Mouse (Mus musculus) heart, embryonic 10.5 days (tissue): Measurements from ENCODE around the gene Atp5d. TPM values are rescaled to one million over a fixed set of nuclear protein-coding genes. Genes with fewer than 3 reads are reported as not detected.

Experiments
- DNase-seq: peaks from one replicate; pipeline ENCODE4 v3.0.0-alpha.2; 2017; ENCODE audit warnings: low spot score
- H3K27ac ChIP-seq: fragments of 300-500 bp; sonication (generic); 2 replicates; pipeline ENCODE4 v1.5.1; 2016; ENCODE audit warnings: mild to moderate bottlenecking
- H3K27me3 ChIP-seq: fragments of 300-500 bp; sonication (generic); 2 replicates; pipeline ENCODE4 v1.6.1; 2016; ENCODE audit warnings: mild to moderate bottlenecking; ENCODE audit not compliant: poor library complexity, insufficient read depth, severe bottlenecking
- H3K36me3 ChIP-seq: fragments of 300-500 bp; sonication (generic); 2 replicates; pipeline ENCODE4 v1.6.1; 2016; ENCODE audit warnings: mild to moderate bottlenecking, moderate library complexity
- H3K4me1 ChIP-seq: fragments of 300-500 bp; sonication (generic); 2 replicates; pipeline ENCODE4 v1.6.1; 2016; ENCODE audit warnings: mild to moderate bottlenecking
- H3K4me3 ChIP-seq: fragments of 300-500 bp; sonication (generic); 2 replicates; pipeline ENCODE4 v1.5.1; 2016; ENCODE audit warnings: mild to moderate bottlenecking, moderate library complexity
- H3K9me3 ChIP-seq: fragments of 300-500 bp; sonication (generic); 2 replicates; pipeline ENCODE4 v1.6.1; 2016; ENCODE audit warnings: mild to moderate bottlenecking, moderate library complexity
- WGBS: fragments of 180-500 bp; shearing (Covaris S2); methylation state at CpG from one replicate; pipeline ENCODE4 v1.1.7; 2016; 5-methylcytosine and 5-hydroxymethylcytosine counted together
- polyA plus RNA-seq: library from polyadenylated mRNA; unstranded; fragments of >200 nt; fragmentation: Nextera tagmentation; extraction: Ambion mirVana; gene quantifications from 2 replicates; pipeline ENCODE4 v1.2.1, GENCODE M21; 2016

The Atp5d gene
- polyA plus RNA-seq, 1 experiment from 2014 or later, result 689 TPM

GRCm38 (mm10) chr10:80153713-80154112 lies 15.3 kb downstream of the Atp5d start:
- Histone ChIP-seq H3K4me1 (peaks cover 77% of the 10 kb centered on the region), H3K27me3 (no peaks in the 10 kb centered on the region), H3K4me3 (peak overlapping the region; percentile 98), H3K9me3 (no peaks in the 10 kb centered on the region), H3K27ac (peak overlapping the region; percentile 99), H3K36me3 (peaks cover 82% of the 10 kb centered on the region)
- DNase-seq, result no peak
- WGBS, result 87% methylated on average over 19 of the region's 19 CpGs

GRCm38 (mm10) chr10:80154384-80154783 lies 16.0 kb downstream of the Atp5d start:
- Histone ChIP-seq H3K4me1 (peaks cover 83% of the 10 kb centered on the region), H3K9me3 (no peaks in the 10 kb centered on the region), H3K27me3 (no peaks in the 10 kb centered on the region), H3K4me3 (no peak overlapping the region), H3K27ac (no peak overlapping the region), H3K36me3 (peaks cover 82% of the 10 kb centered on the region)
- 92% methylated on average over 7 of the region's 7 CpGs for WGBS
- DNase-seq, result no peak

DNA sequence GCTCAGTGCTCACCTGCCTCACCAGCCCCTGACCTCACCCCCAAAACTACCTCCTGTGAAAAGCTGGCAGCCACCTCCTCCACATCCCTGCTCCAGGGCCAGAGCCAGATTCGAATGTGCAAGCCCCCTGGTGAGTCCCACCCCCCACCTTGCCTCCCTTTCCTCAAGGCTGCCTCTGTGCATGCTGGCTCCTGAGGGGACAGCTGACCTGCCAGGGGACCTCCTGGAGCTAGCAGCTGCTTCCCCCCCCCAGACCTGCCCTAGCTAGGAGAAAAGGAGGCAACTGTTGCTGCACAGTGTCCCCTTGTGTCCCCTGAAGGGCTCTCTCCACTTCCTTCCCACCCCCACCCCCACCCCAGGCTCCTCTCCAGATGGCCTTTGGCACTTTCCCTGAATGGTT lies 16.8 kb downstream of the Atp5d start:
- H3K9me3 ChIP-seq, result no peaks in the 10 kb centered on the region
- peaks cover 92% of the 10 kb centered on the region for H3K4me1 ChIP-seq
- no peaks in the 10 kb centered on the region for H3K27me3 ChIP-seq
- H3K36me3 ChIP-seq, result peaks cover 74% of the 10 kb centered on the region
- 60% methylated on average over 1 of the region's 1 CpGs for WGBS
- H3K4me3 ChIP-seq, result 0 out of 2 replicates have a peak overlapping the region, but pooled peaks have one; percentile 16
- peak overlapping the region; percentile 36; the same call in 1 of the 2 replicates for H3K27ac ChIP-seq
- no peak for DNase-seq

- WGBS, result 86% methylated on average over 29 of the region's 29 CpGs
- H3K4me1 ChIP-seq, result peaks cover 97% of the 10 kb centered on the region
- H3K9me3 ChIP-seq, result no peaks in the 10 kb centered on the region
- H3K27ac ChIP-seq, result peak overlapping the region; percentile 97; the same call in 1 of the 2 replicates
- no peak for DNase-seq
- no peaks in the 10 kb centered on the region for H3K27me3 ChIP-seq
- peaks cover 65% of the 10 kb centered on the region for H3K36me3 ChIP-seq
- H3K4me3 ChIP-seq, result no peak overlapping the region
Measured at GRCm38 (mm10) chr10:80156002-80156751, 17.7 kb downstream of the Atp5d start.

- H3K27ac ChIP-seq, result peak overlapping the region; percentile 97; the same call in 1 of the 2 replicates
Measured at GRCm38 (mm10) chr10:80156752-80157053, 18.3 kb downstream of the Atp5d start.

GRCm38 (mm10) chr10:80157141-80157929 lies 18.9 kb downstream of the Atp5d start:
- no peaks in the 10 kb centered on the region for H3K9me3 ChIP-seq
- H3K36me3 ChIP-seq, result peaks cover 54% of the 10 kb centered on the region
- H3K27ac ChIP-seq, result peak overlapping the region; percentile 97
- peaks cover 99% of the 10 kb centered on the region for H3K4me1 ChIP-seq
- 65% methylated on average over 15 of the region's 15 CpGs for WGBS
- no peak overlapping the region for H3K4me3 ChIP-seq
- no peak for DNase-seq
- H3K27me3 ChIP-seq, result no peaks in the 10 kb centered on the region

More at GRCm38 (mm10) chr10:80156752-80157053, 18.3 kb downstream of the Atp5d start:
- peaks cover 99% of the 10 kb centered on the region for H3K4me1 ChIP-seq
- H3K27me3 ChIP-seq, result no peaks in the 10 kb centered on the region
- peaks cover 60% of the 10 kb centered on the region for H3K36me3 ChIP-seq
- H3K4me3 ChIP-seq, result no peak overlapping the region
- no peak for DNase-seq
- no peaks in the 10 kb centered on the region for H3K9me3 ChIP-seq
- WGBS, result 57% methylated on average over 7 of the region's 7 CpGs

GRCm38 (mm10) chr10:80158307-80158986 lies 20.0 kb downstream of the Atp5d start:
- WGBS, result 13% methylated on average over 18 of the region's 18 CpGs
- peaks cover 43% of the 10 kb centered on the region for H3K36me3 ChIP-seq
- H3K4me3 ChIP-seq, result peak overlapping the region; percentile 66

GRCm38 (mm10) chr10:80159021-80159560 lies 20.7 kb downstream of the Atp5d start:
- H3K27me3 ChIP-seq, result no peaks in the 10 kb centered on the region
- H3K36me3 ChIP-seq, result peaks cover 36% of the 10 kb centered on the region
- peaks cover 97% of the 10 kb centered on the region for H3K4me1 ChIP-seq
- no peak for DNase-seq
- H3K4me3 ChIP-seq, result peak overlapping the region; percentile 66
- H3K9me3 ChIP-seq, result no peaks in the 10 kb centered on the region
- WGBS, result 10% methylated on average over 12 of the region's 12 CpGs
- peak overlapping the region; percentile 97 for H3K27ac ChIP-seq

More at GRCm38 (mm10) chr10:80158307-80158986, 20.0 kb downstream of the Atp5d start:
- peak overlapping the region; percentile 97 for H3K27ac ChIP-seq
- H3K27me3 ChIP-seq, result no peaks in the 10 kb centered on the region
- H3K4me1 ChIP-seq, result peaks cover 98% of the 10 kb centered on the region
- DNase-seq, result no peak
- no peaks in the 10 kb centered on the region for H3K9me3 ChIP-seq

DNA sequence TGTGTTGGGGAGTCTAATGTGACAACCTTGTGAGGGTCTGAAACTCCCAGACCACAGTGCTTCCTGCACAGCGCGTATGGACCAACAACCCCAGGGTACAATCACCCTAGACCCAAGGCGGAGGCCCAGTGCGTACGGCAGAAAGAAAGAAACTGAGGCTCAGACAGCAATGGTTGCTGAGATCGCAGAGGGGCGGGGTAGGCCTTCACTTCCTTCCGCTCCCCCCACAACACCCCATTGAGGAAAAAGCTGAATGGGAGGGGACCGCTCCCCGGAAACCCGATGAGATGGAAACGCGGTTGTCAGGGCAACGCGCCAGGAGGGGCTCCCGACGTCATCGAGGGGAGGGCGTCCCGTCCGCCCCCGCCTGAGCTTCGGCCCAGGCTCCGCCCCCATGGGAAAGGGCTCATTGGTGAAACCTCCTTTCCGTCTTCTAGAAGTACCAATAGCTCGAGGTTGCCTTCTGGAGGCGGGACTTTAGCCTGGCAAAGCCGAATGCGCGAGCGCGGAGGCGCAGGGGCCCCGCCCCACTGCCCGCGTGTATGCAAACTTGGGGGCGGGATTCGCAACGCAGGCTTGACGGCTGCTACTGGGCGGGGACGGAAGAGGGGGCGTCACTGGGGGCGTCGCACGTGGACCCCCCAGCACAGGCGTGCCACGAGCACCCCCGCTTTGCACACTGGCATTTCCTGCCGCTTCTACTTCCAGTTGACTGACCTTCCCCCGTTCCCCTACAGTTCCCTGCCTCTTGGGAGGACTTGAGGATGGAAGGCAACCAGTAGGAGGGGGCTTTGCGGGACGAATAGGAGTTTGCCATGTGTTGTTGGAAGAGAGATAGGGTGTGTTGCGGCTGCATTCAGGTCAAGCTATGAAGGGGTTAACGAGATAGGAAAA lies 21.4 kb downstream of the Atp5d start:
- peaks cover 97% of the 10 kb centered on the region for H3K4me1 ChIP-seq
- DNase-seq, result peak; percentile 99
- peaks cover 29% of the 10 kb centered on the region for H3K36me3 ChIP-seq
- peak overlapping the region; percentile 66 for H3K4me3 ChIP-seq
- no peaks in the 10 kb centered on the region for H3K27me3 ChIP-seq
- H3K27ac ChIP-seq, result peak overlapping the region; percentile 97
- no peaks in the 10 kb centered on the region for H3K9me3 ChIP-seq
- under 1% methylated on average over 55 of the region's 55 CpGs for WGBS

DNA sequence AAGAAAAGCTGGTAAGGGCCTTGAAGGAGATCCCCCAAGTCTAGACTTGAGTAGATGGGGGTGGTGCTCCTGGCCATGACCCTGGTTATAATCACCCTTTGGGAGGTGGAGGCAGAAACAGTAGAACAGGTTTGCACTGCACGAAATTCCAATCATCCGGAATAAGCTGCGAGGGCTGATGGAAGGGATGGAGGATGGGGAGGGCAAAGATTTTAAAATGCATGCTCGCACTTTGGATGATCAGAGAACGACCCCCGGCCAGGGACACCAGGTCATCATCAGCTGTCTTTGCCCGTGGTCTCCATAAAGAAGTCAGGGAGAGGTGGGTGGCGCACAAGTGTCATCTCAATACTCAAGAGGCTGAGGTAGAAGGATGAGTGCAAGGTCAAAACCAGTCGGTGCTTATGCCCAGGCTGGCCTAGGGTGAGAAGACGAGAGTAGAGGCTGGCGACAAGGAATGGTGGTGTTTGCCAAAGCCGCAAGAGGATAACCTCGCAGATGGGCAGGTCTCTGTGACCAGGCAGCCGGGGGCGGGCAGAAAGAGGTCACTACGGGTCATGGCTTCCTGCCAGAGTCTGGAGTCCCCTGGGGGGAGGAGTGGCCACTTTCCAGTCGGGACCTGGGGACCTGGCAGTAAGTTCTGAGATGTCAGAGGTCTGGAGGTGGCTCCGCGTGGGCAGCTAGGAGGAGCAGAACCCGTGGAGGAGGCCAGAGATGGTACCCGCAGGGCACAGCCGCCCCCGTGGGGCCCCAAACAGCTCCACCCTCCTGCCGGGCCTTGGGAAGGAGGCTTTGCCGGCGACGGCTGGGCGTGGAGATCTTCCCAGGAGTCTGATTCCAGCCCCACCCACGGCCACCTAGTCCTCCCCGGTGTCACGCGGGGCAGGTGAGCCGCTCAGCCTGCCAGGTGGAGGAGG lies 22.3 kb downstream of the Atp5d start:
- Histone ChIP-seq H3K9me3 (no peaks in the 10 kb centered on the region), H3K36me3 (peaks cover 20% of the 10 kb centered on the region), H3K27me3 (no peaks in the 10 kb centered on the region), H3K4me3 (peak overlapping the region; percentile 66), H3K4me1 (peaks cover 97% of the 10 kb centered on the region), H3K27ac (peak overlapping the region; percentile 97)
- under 1% methylated on average over 33 of the region's 33 CpGs for WGBS
- DNase-seq, result peak; percentile 93
